Mouse (Mus musculus) forebrain, embryonic 11.5 days (tissue): ENCODE data around the gene Msh5. TPM values are rescaled to one million over a fixed set of nuclear protein-coding genes. Genes with fewer than 3 reads are reported as not detected.
A peak's percentile ranks its signal among the peaks of the same experiment; 100 is the strongest.

Experiments
- ATAC-seq: fragments of 200-750 bp; cut with Nextera tagmentation; replicated peaks from 2 replicates; pipeline ENCODE4 v1.8.0; 2017; ENCODE audit warnings: moderate TSS enrichment; ENCODE audit not compliant: low FRiP score
- DNase-seq: peaks from one replicate; pipeline ENCODE4 v3.0.0-alpha.2; 2017; ENCODE audit warnings: low spot score
- H3K27ac ChIP-seq: fragments of 300-500 bp; sonication (generic); 2 replicates; pipeline ENCODE4 v1.5.1; 2014; ENCODE audit warnings: low read depth, low read length
- H3K27me3 ChIP-seq: fragments of 300-500 bp; sonication (generic); 2 replicates; pipeline ENCODE4 v1.6.1; 2014; ENCODE audit warnings: mild to moderate bottlenecking, low read length, mixed read lengths; ENCODE audit not compliant: control insufficient read depth, insufficient read depth
- H3K36me3 ChIP-seq: fragments of 300-500 bp; sonication (generic); 2 replicates; pipeline ENCODE4 v1.6.1; 2014; ENCODE audit warnings: mild to moderate bottlenecking, low read length, moderate library complexity, mixed read lengths; ENCODE audit not compliant: control insufficient read depth, insufficient read depth
- H3K4me1 ChIP-seq: fragments of 300-500 bp; sonication (generic); replicated peaks from 2 replicates; pipeline ENCODE4 v1.6.1; 2014; ENCODE audit warnings: low read length, mixed read lengths; ENCODE audit not compliant: control insufficient read depth, insufficient read depth
- H3K4me2 ChIP-seq: fragments of 300-500 bp; sonication (generic); 2 replicates; pipeline ENCODE4 v1.6.1; 2014; ENCODE audit warnings: low read depth, mild to moderate bottlenecking, low read length, moderate library complexity, mixed read lengths; ENCODE audit not compliant: severe bottlenecking
- H3K4me3 ChIP-seq: fragments of 300-500 bp; sonication (generic); 2 replicates; pipeline ENCODE4 v1.5.1; 2014; ENCODE audit warnings: low read depth, low read length
- H3K9ac ChIP-seq: fragments of 300-500 bp; sonication (generic); 2 replicates; pipeline ENCODE4 v1.6.1; 2014; ENCODE audit warnings: low read length
- H3K9me3 ChIP-seq: fragments of 300-500 bp; sonication (generic); 2 replicates; pipeline ENCODE4 v1.6.1; 2016; ENCODE audit warnings: low read length, mixed read lengths; ENCODE audit not compliant: control insufficient read depth
- WGBS: fragments of 180-500 bp; shearing (Covaris S2); extraction: QIAGEN DNeasy Blood & Tissue Kit; methylation state at CpG from one replicate; pipeline ENCODE4 v1.1.7; 2014; 5-methylcytosine and 5-hydroxymethylcytosine counted together
- polyA plus RNA-seq: library from polyadenylated mRNA; unstranded; fragments of >200 nt; fragmentation: Nextera tagmentation; extraction: Ambion mirVana; gene quantifications from 2 replicates; pipeline ENCODE4 v1.2.1, GENCODE M21; 2014

Gene Msh5
- polyA plus RNA-seq, 1 experiment from 2014 or later, result 7.9 TPM

DNA sequence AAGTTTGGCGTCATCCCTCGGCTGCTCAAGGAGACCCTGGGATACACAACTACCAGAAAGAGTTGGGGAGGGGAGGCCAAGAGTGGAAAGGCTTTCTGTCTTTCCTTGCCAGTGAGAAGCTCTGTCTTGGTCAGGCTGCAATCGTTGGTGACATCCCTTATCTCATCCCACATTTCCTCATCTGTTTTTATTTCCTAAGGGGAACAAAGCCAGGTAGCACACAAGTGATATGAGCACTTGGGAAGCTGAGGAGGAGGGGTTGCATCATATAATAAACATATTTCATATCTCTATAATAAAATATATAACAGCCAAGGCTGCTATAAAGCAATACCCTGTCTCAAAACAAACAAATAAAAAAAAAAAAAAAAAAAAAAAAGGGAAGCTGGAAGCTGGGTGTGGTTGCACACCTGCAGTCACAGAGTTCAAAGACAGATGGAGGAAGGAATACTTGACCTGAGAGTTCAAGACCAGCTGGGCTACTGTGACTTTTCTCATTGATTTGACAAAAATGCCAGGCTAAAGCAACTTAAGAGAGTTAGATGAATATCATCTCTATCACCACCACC, 37.5 kb upstream of the Msh5 start:
- H3K27me3 ChIP-seq, result no peaks in the 10 kb centered on the region
- no peak overlapping the region for H3K4me2 ChIP-seq
- no peaks in the 10 kb centered on the region for H3K36me3 ChIP-seq
- no peak overlapping the region for H3K4me3 ChIP-seq
- WGBS, result 90% methylated on average over 3 of the region's 3 CpGs
- no peak overlapping the region for H3K27ac ChIP-seq
- H3K9ac ChIP-seq, result no peak overlapping the region
- no peaks in the 10 kb centered on the region for H3K9me3 ChIP-seq
- no peak for ATAC-seq
- H3K4me1 ChIP-seq, result no peaks in the 10 kb centered on the region
- no peak for DNase-seq

DNA sequence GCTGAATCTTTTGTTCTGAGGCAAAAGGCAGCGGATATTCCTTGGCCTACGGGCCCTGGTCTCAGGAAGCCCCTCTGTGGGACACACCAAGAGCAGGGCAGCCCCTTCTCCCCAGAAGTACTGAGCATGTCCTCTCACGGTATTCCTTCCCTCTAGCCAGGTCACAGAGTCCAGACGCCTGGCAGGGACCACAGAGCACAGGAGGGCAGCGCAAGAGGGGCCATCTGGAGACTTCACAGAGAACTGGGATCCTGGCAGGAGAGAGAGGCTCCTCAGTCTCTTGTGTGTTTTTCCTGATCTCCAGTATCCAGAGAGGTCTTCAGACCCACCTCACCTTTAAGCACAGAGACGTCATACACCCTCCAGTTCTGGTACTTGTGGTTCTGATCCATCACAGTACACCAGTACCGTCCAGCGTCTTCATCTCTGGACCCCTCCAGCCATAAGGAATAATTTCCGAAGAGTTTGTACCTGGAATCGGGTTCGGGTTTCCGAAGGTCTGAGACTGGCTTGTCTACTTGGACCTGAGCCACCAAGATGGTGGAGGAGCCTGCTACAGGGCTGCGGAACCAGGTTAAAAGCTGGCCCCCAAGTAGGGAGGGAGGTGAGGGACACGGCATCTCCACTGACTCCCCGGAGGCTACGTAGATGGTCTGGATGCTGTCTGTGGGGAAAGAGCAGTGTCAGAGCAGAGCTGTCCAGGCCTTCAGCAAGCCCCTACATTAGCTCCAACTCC, 36.5 kb upstream of the Msh5 start:
- Histone ChIP-seq H3K4me1 (no peaks in the 10 kb centered on the region), H3K4me2 (no peak overlapping the region), H3K27ac (no peak overlapping the region), H3K36me3 (no peaks in the 10 kb centered on the region), H3K4me3 (no peak overlapping the region), H3K27me3 (no peaks in the 10 kb centered on the region), H3K9me3 (no peaks in the 10 kb centered on the region), H3K9ac (no peak overlapping the region)
- ATAC-seq (no peak), DNase-seq (no peak)
- WGBS, result 86% methylated on average over 16 of the region's 16 CpGs

- H3K27ac ChIP-seq, result no peak overlapping the region
- no peak overlapping the region for H3K4me3 ChIP-seq
- H3K27me3 ChIP-seq, result no peaks in the 10 kb centered on the region
- peaks cover 11% of the 10 kb centered on the region; the same call in 1 of the 2 replicates for H3K4me1 ChIP-seq
- 74% methylated on average over 4 of the region's 4 CpGs for WGBS
- H3K36me3 ChIP-seq, result no peaks in the 10 kb centered on the region
- no peaks in the 10 kb centered on the region for H3K9me3 ChIP-seq
- DNase-seq (no peak), ATAC-seq (no peak)
- H3K9ac ChIP-seq, result no peak overlapping the region
- H3K4me2 ChIP-seq, result no peak overlapping the region
Measured at GRCm38 (mm10) chr17:35080710-35081109, 34.2 kb upstream of the Msh5 start.

DNA sequence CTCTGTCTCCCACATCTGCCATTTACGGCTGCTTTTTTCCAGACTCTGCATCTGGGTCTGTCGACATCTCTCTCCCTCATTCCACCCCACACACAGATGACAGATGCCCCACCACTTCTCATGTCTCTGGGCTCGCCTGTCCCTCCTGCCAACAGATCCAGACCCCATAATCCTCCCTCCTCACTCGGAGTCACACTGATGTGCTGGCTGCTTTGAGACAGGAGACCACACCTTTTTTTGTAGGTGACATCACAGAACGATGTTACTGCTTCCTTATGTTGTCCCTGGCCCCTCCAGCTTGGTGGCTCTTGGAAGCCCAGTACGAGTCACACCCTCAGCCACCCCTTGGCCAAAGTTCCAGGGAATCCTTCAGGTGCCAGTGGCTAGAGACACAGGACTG, 33.7 kb upstream of the Msh5 start:
- ATAC-seq (no peak), DNase-seq (no peak)
- Histone ChIP-seq H3K36me3 (no peaks in the 10 kb centered on the region), H3K27ac (no peak overlapping the region), H3K4me3 (no peak overlapping the region), H3K27me3 (no peaks in the 10 kb centered on the region), H3K9me3 (no peaks in the 10 kb centered on the region), H3K4me1 (peaks cover 11% of the 10 kb centered on the region; the same call in 1 of the 2 replicates), H3K4me2 (no peak overlapping the region), H3K9ac (no peak overlapping the region)
- WGBS, result 66% methylated on average over 6 of the region's 6 CpGs

GRCm38 (mm10) chr17:35079778-35080177, 33.2 kb upstream of the Msh5 start:
- H3K4me2 ChIP-seq, result no peak overlapping the region
- H3K4me3 ChIP-seq, result no peak overlapping the region
- DNase-seq (no peak), ATAC-seq (no peak)
- no peaks in the 10 kb centered on the region for H3K9me3 ChIP-seq
- 71% methylated on average over 9 of the region's 9 CpGs for WGBS
- no peaks in the 10 kb centered on the region for H3K36me3 ChIP-seq
- H3K4me1 ChIP-seq, result peaks cover 11% of the 10 kb centered on the region; the same call in 1 of the 2 replicates
- H3K27me3 ChIP-seq, result no peaks in the 10 kb centered on the region
- no peak overlapping the region for H3K27ac ChIP-seq
- no peak overlapping the region for H3K9ac ChIP-seq

- Histone ChIP-seq H3K9ac (peak within 1 kb of the TSS; percentile 45), H3K4me1 (peaks cover 11% of the 10 kb centered on the region; the same call in 1 of the 2 replicates), H3K4me2 (peak within 1 kb of the TSS; percentile 41), H3K27ac (no peak within 1 kb of the TSS), H3K27me3 (no peaks in the 10 kb centered on the region), H3K36me3 (no peaks in the 10 kb centered on the region), H3K9me3 (no peaks in the 10 kb centered on the region), H3K4me3 (no peak within 1 kb of the TSS)
- DNase-seq (no peak), ATAC-seq (0 out of 2 replicates have a peak, but pooled peaks have one; percentile 51)
- 8% methylated on average over 14 of the region's 14 CpGs for WGBS
Measured at GRCm38 (mm10) chr17:35077786-35078233, 31.3 kb upstream of the Msh5 start, which contains the start of gene Ly6g6d. TSS of gene Ly6g6d (minus strand) at chr17:35078065.

- Histone ChIP-seq H3K4me1 (peaks cover 11% of the 10 kb centered on the region; the same call in 1 of the 2 replicates), H3K4me3 (no peak overlapping the region), H3K36me3 (no peaks in the 10 kb centered on the region), H3K9ac (peak overlapping the region; percentile 45), H3K4me2 (peak overlapping the region; percentile 41), H3K27ac (no peak overlapping the region), H3K27me3 (no peaks in the 10 kb centered on the region), H3K9me3 (no peaks in the 10 kb centered on the region)
- DNase-seq, result no peak
- no peak for ATAC-seq
- 54% methylated on average over 2 of the region's 2 CpGs for WGBS
Measured at GRCm38 (mm10) chr17:35077285-35077684, 30.7 kb upstream of the Msh5 start.

DNA sequence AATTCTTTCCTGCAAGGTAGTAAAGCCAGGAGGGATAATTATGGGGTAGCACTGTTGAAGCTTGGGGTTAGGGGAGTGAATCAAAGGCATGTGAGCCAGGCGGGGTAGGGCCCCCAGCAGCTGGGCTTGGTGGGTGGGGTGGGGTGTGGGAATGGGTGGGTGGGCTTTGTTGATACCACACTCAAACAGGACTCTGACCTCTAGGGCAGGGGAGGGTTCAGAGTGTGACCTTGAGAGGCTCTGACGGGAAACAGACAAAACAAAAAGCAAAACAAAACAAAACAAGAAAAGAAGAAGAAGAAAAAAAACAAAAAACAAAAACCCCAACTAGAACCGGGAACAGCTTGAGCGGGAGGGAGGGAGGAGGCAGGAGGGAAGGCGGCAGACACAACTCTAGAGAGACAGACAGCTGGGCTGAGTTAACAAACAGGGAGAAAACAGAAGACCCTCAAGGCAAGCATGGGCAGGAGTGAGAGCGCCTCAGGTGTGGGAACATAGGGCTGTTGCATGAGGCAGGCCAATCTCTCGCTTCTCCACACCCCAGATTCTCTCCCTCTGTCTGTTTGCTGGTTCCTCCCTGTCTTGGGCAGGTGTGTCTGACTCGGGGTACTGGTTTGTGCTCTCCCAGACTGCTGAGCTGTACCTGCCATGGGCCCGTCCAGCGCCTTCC, 30.1 kb upstream of the Msh5 start, which contains the start of gene Ly6g6e:
Gene Ly6g6e, plus strand, starts transcription at position 396 of the 670 bp plus-strand sequence.
- no peaks in the 10 kb centered on the region for H3K27me3 ChIP-seq
- 22% methylated on average over 10 of the region's 10 CpGs for WGBS
- peaks cover 11% of the 10 kb centered on the region; the same call in 1 of the 2 replicates for H3K4me1 ChIP-seq
- H3K4me2 ChIP-seq, result peak within 1 kb of the TSS; percentile 41
- no peaks in the 10 kb centered on the region for H3K9me3 ChIP-seq
- no peak for ATAC-seq
- DNase-seq, result no peak
- no peaks in the 10 kb centered on the region for H3K36me3 ChIP-seq
- H3K9ac ChIP-seq, result peak within 1 kb of the TSS; percentile 45
- H3K4me3 ChIP-seq, result no peak within 1 kb of the TSS
- H3K27ac ChIP-seq, result no peak within 1 kb of the TSS
